Mouse (Mus musculus) layer of hippocampus, adult 11-12 months (tissue): ENCODE measurements around the gene Olfr606.
"Not testable (repeated sequence)": the region's sequence is repeated elsewhere in the genome, so short reads cannot be mapped to it uniquely, and the experiment has no call there.

ENCODE experiments used
- DNase-seq: peaks from one replicate; pipeline ENCODE4 v3.0.0; 2022; ENCODE audit warnings: low spot score

Olfr606 gene

GRCm38 (mm10) chr7:103448746-103449145, at the start of gene Olfr606:
Olfr606 (plus strand) TSS chr7:103449046.
- DNase-seq, result no peak

DNA sequence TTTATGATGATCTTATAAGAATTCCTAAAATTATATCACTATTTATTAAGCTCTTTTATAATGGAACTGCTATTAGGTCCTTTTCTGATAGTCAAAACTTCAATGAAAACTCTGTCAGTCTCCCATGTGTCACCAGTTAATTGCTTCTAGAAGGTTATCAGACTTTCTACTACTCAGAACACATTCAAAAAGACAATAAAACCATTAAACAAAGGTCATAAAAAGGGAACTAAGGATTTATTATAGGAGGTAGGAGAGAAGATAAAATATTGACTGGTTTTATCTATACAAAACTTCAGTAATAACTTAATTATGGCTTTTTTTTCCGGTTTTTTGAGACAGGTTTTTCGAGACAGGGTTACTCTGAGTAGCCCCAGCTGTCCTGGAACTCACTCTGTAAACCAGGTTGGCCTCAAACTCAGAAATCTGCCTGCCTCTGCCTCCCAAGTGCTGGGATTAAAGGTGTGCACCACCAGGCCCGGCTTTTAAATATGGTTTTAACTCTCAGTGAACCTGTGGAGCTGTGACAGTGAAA, 42.3 kb upstream of the Olfr606 start:
- not testable (repeated sequence) for DNase-seq

DNA sequence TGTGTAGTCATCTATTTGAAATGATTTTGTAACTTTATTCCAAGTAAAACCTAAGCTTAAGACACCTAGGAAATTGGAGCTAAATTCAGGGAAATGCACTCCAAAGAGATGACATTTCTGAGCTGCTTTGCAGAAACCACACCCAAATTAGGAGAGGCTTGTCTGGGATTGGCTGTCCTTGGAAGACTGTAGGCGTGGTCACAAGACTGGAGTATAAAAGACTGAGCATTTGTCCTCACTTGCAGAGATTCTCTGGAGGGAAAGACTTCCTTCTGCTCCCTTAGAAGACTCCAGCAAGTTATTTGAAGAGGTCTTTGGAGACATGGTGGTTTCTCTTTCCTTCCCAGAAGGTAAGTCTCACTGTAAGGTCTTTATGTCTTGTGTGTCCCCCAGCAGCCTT, 34.1 kb upstream of the Olfr606 start, which contains the start of gene Usp17lc:
Gene Usp17lc, plus strand, starts transcription at position 301 of the 400 bp plus-strand sequence.
- not testable (repeated sequence) for DNase-seq

- DNase-seq, result no peak
These were observed 3.5 kb upstream of the Olfr606 start, which contains the start of gene Olfr605 for GRCm38 (mm10) chr7:103445339-103445738. Olfr605 (minus strand) TSS chr7:103445439.

- DNase-seq, result no peak
These were observed 11.7 kb downstream of the Olfr606 start for GRCm38 (mm10) chr7:103460590-103460989.

- no peak for DNase-seq
These were observed 20.7 kb downstream of the Olfr606 start, which contains the start of gene Olfr608 for GRCm38 (mm10) chr7:103469577-103469976. Olfr608 (plus strand) TSS chr7:103469877.

- DNase-seq, result not testable (repeated sequence)
These were observed 28.3 kb downstream of the Olfr606 start for GRCm38 (mm10) chr7:103477106-103477505.

- DNase-seq, result no peak
These were observed 49.1 kb downstream of the Olfr606 start, which contains the start of gene Olfr609 for GRCm38 (mm10) chr7:103497962-103498361. Olfr609 (minus strand) TSS chr7:103498062.
